Mouse (Mus musculus): ENCODE results near the gene Cib4. TPM values are rescaled to one million over a fixed set of nuclear protein-coding genes. Genes with fewer than 3 reads are reported as not detected.

The Cib4 gene
- polyA plus RNA-seq, 1 experiment from 2014 or later = not detected

DNA sequence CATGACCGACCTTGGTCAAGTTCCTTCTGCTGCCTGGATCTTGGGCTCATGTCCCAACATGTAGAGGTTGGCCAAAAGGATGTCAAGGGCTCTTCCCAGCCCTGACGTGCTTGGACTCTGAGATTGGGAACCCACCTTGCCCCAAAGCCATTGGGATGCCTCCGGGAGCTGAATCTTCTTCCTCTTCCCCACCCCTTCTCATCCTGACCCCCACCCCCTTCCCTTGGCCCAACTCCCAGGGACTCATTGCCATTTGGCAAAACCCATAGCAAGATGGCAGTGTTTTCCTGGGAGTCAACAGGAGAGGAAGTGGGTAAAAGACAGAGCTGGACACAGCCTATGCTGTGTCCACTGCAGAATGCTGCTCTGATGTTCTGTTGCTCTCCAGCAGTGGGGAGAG, 43.9 kb upstream of the Cib4 start:
- Histone ChIP-seq H3K27me3 (ENCODE audit: control insufficient read depth, insufficient read depth, low read length) (peaks cover 19% of the 10 kb centered on the region), H3K4me2 (ENCODE audit: low read depth, low read length, severe bottlenecking) (no peak overlapping the region), H3K27ac (ENCODE audit: low read depth, low read length) (no peak overlapping the region), H3K4me3 (ENCODE audit: low read depth, low read length) (no peak overlapping the region), H3K36me3 (ENCODE audit: control insufficient read depth, insufficient read depth, low read length) (no peaks in the 10 kb centered on the region), H3K4me1 (replicated peaks; ENCODE audit: control insufficient read depth, insufficient read depth, low read length) (peaks cover 5% of the 10 kb centered on the region), H3K9me3 (ENCODE audit: control insufficient read depth, low read length) (no peaks in the 10 kb centered on the region), H3K9ac (ENCODE audit: low read length) (no peak overlapping the region)
- no peak for ATAC-seq (replicated peaks; ENCODE audit: low FRiP score)
- WGBS = 66% methylated on average over 3 of the region's 3 CpGs
- no peak for DNase-seq (ENCODE audit: low spot score)

DNA sequence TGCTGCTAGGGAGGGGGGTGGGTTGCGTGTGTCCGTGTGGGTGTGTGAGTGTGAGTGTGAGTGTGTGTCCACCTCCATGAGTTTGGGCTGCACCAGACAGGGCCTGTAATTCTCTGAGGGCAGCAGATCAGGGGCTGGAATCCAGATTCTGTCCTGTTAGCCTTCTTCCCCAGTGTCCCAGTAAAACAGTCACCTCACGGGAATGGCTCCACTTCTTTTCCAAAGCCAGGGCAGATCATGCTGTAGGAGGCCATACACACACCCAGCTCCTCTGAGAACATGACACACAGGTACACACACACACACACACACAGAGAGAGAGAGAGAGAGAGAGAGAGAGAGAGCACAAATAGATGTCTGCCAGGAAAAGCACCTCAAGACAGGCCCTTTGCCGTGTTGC, 43.4 kb upstream of the Cib4 start:
- H3K36me3 ChIP-seq (ENCODE audit: control insufficient read depth, insufficient read depth, low read length) = no peaks in the 10 kb centered on the region
- H3K4me1 ChIP-seq (replicated peaks; ENCODE audit: control insufficient read depth, insufficient read depth, low read length) = peaks cover 5% of the 10 kb centered on the region
- peaks cover 19% of the 10 kb centered on the region for H3K27me3 ChIP-seq (ENCODE audit: control insufficient read depth, insufficient read depth, low read length)
- peak overlapping the region; percentile 95 for H3K4me2 ChIP-seq (ENCODE audit: low read depth, low read length, severe bottlenecking)
- ATAC-seq (replicated peaks; ENCODE audit: low FRiP score) = no peak
- no peaks in the 10 kb centered on the region for H3K9me3 ChIP-seq (ENCODE audit: control insufficient read depth, low read length)
- no peak overlapping the region for H3K27ac ChIP-seq (ENCODE audit: low read depth, low read length)
- H3K9ac ChIP-seq (ENCODE audit: low read length) = no peak overlapping the region
- peak overlapping the region; percentile 46 for H3K4me3 ChIP-seq (ENCODE audit: low read depth, low read length)
- DNase-seq (ENCODE audit: low spot score) = no peak
- 42% methylated on average over 4 of the region's 4 CpGs for WGBS

DNA sequence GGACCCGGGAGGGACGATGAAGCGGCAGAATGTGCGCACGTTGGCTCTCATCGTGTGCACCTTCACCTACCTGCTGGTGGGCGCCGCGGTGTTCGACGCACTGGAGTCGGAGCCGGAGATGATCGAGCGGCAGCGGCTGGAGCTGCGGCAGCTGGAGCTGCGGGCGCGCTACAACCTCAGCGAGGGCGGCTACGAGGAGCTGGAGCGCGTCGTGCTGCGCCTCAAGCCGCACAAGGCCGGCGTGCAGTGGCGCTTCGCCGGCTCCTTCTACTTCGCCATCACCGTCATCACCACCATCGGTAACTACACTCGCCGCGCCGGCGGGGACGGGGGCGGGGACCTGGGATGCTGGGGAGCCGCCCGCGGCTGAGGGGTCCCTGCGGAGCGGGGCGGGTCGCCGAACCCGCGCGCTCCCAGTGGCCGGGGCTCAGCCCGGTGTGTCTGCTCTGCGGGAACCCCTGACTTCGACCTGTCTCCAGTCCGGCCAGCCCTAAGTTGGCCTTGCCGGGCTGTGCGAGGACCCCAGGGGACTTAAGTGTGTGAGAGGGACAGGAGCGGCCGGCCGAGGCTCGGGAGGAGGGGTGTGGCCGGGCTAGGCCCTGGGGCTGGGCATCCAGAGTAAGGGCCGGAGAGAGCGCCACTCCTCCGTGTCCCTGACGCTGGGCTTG, 42.8 kb upstream of the Cib4 start:
- peaks cover 5% of the 10 kb centered on the region for H3K4me1 ChIP-seq (replicated peaks; ENCODE audit: control insufficient read depth, insufficient read depth, low read length)
- H3K4me3 ChIP-seq (ENCODE audit: low read depth, low read length) = peak overlapping the region; percentile 46
- peak overlapping the region; percentile 48 for H3K9ac ChIP-seq (ENCODE audit: low read length)
- H3K27me3 ChIP-seq (ENCODE audit: control insufficient read depth, insufficient read depth, low read length) = peaks cover 19% of the 10 kb centered on the region
- DNase-seq (ENCODE audit: low spot score) (peak; percentile 71), ATAC-seq (replicated peaks; ENCODE audit: low FRiP score) (peak; percentile 33; the same call in 1 of the 2 replicates)
- WGBS = under 1% methylated on average over 63 of the region's 70 CpGs
- no peaks in the 10 kb centered on the region for H3K9me3 ChIP-seq (ENCODE audit: control insufficient read depth, low read length)
- no peaks in the 10 kb centered on the region for H3K36me3 ChIP-seq (ENCODE audit: control insufficient read depth, insufficient read depth, low read length)
- peak overlapping the region; percentile 95 for H3K4me2 ChIP-seq (ENCODE audit: low read depth, low read length, severe bottlenecking)
- no peak overlapping the region for H3K27ac ChIP-seq (ENCODE audit: low read depth, low read length)

DNA sequence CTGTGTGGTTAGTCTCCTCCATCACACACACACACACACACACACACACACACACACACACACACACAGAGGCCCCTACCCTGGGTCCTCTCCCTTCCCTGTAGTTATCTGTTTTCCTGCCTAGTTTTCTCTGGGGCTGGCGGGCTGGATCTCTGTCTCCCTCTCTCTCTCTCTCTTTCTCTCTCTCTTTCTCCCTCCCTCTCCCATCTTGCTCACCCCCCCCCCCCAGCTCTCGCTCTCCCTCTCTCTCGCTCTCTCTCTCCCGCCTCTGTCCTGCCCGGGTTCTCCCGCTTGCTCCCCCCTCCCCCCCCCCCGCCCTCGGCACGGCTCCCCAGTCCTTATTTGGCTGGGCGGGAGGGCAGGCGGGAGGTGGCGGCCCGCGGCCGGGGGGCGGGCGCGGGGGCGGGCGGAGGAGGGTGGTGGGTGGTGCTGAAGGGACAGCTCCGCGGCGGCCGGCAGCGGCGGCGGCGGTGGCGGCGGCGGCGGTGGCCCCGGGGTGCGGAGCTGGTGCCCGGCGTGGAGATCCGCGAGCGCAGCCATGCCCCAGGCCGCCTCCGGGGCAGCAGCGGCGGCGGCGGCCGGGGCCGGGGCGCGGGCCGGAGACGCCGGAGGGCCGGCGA, 42.2 kb upstream of the Cib4 start, which contains the start of gene Kcnk3:
TSS of gene Kcnk3 (plus strand) at position 490 of the 620 bp plus-strand sequence.
- H3K9ac ChIP-seq (ENCODE audit: low read length) = peak within 1 kb of the TSS; percentile 48
- ATAC-seq (replicated peaks; ENCODE audit: low FRiP score) = no peak
- H3K27ac ChIP-seq (ENCODE audit: low read depth, low read length) = no peak within 1 kb of the TSS

DNA sequence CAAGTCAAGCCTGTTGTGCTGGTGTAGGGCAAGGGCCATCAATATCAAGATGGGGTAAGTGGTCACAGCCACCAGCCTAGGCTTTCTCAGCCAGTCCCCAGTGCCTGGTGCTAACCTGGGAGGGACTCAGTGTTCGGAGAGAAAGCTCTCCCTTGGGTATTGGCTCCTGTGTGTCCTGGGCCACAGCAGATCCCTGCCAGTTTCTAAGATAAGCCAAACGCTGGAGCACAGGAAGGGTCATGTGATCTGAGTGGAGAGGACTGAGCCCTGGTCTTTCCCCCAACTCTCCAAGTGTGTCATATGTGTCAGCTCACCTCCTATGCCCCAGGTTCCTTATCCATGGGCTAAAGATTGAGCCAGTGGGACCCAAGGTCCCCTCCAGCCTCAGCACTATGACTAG, 41.5 kb upstream of the Cib4 start:
- no peak overlapping the region for H3K4me2 ChIP-seq (ENCODE audit: low read depth, low read length, severe bottlenecking)
- DNase-seq (ENCODE audit: low spot score) (no peak), ATAC-seq (replicated peaks; ENCODE audit: low FRiP score) (no peak)
- H3K9ac ChIP-seq (ENCODE audit: low read length) = no peak overlapping the region
- peaks cover 19% of the 10 kb centered on the region for H3K27me3 ChIP-seq (ENCODE audit: control insufficient read depth, insufficient read depth, low read length)
- H3K4me3 ChIP-seq (ENCODE audit: low read depth, low read length) = no peak overlapping the region
- no peak overlapping the region for H3K27ac ChIP-seq (ENCODE audit: low read depth, low read length)
- 34% methylated on average over 2 of the region's 2 CpGs for WGBS
- H3K36me3 ChIP-seq (ENCODE audit: control insufficient read depth, insufficient read depth, low read length) = no peaks in the 10 kb centered on the region
- no peaks in the 10 kb centered on the region for H3K9me3 ChIP-seq (ENCODE audit: control insufficient read depth, low read length)
- H3K4me1 ChIP-seq (replicated peaks; ENCODE audit: control insufficient read depth, insufficient read depth, low read length) = peaks cover 5% of the 10 kb centered on the region

More for the DNA sequence above, 42.2 kb upstream of the Cib4 start, which contains the start of gene Kcnk3:
- DNase-seq (ENCODE audit: low spot score) = peak; percentile 85
- no peaks in the 10 kb centered on the region for H3K36me3 ChIP-seq (ENCODE audit: control insufficient read depth, insufficient read depth, low read length)
- peaks cover 19% of the 10 kb centered on the region for H3K27me3 ChIP-seq (ENCODE audit: control insufficient read depth, insufficient read depth, low read length)
- peaks cover 5% of the 10 kb centered on the region for H3K4me1 ChIP-seq (replicated peaks; ENCODE audit: control insufficient read depth, insufficient read depth, low read length)
- under 1% methylated on average over 30 of the region's 54 CpGs for WGBS
- peak within 1 kb of the TSS; percentile 95 for H3K4me2 ChIP-seq (ENCODE audit: low read depth, low read length, severe bottlenecking)
- H3K4me3 ChIP-seq (ENCODE audit: low read depth, low read length) = peak within 1 kb of the TSS; percentile 46
- no peaks in the 10 kb centered on the region for H3K9me3 ChIP-seq (ENCODE audit: control insufficient read depth, low read length)

DNA sequence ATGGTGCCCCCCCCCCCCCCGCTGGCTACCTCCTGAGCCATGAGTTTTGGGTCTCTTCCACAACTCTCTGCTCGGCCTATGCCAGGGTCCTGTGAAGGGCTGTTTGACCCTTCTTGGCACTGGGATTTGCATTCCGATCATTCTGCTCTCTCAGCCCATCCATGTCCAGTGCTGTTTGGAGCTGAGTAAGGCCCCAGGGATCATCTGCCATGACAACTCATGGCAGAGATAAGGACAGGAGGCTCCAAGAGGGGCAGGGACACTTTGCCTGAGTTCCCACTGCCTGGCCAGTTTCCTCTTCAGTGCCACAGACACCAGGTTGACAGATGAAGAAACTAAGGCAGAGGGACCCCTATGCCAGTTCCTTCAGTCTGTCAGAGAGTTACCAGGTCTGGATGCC, 41.0 kb upstream of the Cib4 start:
- Histone ChIP-seq H3K27me3 (ENCODE audit: control insufficient read depth, insufficient read depth, low read length) (peaks cover 19% of the 10 kb centered on the region), H3K9me3 (ENCODE audit: control insufficient read depth, low read length) (no peaks in the 10 kb centered on the region), H3K36me3 (ENCODE audit: control insufficient read depth, insufficient read depth, low read length) (no peaks in the 10 kb centered on the region), H3K4me1 (replicated peaks; ENCODE audit: control insufficient read depth, insufficient read depth, low read length) (peaks cover 5% of the 10 kb centered on the region), H3K27ac (ENCODE audit: low read depth, low read length) (no peak overlapping the region), H3K4me3 (ENCODE audit: low read depth, low read length) (no peak overlapping the region), H3K4me2 (ENCODE audit: low read depth, low read length, severe bottlenecking) (no peak overlapping the region), H3K9ac (ENCODE audit: low read length) (no peak overlapping the region)
- ATAC-seq (replicated peaks; ENCODE audit: low FRiP score) = no peak
- no peak for DNase-seq (ENCODE audit: low spot score)
- WGBS = 81% methylated on average over 2 of the region's 3 CpGs

DNA sequence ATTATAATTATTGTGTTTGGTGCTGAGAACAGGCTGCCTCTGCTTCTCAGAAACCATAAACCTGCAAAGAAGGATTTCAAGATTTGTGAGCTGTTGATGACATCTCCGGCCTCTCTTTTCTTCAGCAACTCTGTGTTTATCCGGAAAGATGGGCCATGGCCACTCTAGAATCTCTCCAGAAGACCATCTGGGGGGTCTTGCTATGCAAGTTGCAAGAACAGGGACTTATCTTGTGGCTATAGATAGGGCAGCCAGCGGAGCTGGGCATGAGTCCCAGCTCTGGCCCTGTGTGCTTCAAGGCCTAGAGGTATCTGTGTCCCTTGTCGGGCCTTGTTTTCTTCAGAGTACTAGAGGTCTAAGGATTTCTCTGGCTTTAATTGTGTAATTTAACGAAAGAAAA, 36.4 kb upstream of the Cib4 start:
- Histone ChIP-seq H3K4me3 (ENCODE audit: low read depth, low read length) (no peak overlapping the region), H3K4me1 (replicated peaks; ENCODE audit: control insufficient read depth, insufficient read depth, low read length) (no peaks in the 10 kb centered on the region), H3K27ac (ENCODE audit: low read depth, low read length) (no peak overlapping the region), H3K4me2 (ENCODE audit: low read depth, low read length, severe bottlenecking) (no peak overlapping the region), H3K27me3 (ENCODE audit: control insufficient read depth, insufficient read depth, low read length) (peaks cover 2% of the 10 kb centered on the region; the same call in 1 of the 2 replicates), H3K9ac (ENCODE audit: low read length) (no peak overlapping the region), H3K36me3 (ENCODE audit: control insufficient read depth, insufficient read depth, low read length) (no peaks in the 10 kb centered on the region), H3K9me3 (ENCODE audit: control insufficient read depth, low read length) (no peaks in the 10 kb centered on the region)
- no peak for ATAC-seq (replicated peaks; ENCODE audit: low FRiP score)
- no peak for DNase-seq (ENCODE audit: low spot score)
- WGBS = 85% methylated on average over 5 of the region's 5 CpGs

DNA sequence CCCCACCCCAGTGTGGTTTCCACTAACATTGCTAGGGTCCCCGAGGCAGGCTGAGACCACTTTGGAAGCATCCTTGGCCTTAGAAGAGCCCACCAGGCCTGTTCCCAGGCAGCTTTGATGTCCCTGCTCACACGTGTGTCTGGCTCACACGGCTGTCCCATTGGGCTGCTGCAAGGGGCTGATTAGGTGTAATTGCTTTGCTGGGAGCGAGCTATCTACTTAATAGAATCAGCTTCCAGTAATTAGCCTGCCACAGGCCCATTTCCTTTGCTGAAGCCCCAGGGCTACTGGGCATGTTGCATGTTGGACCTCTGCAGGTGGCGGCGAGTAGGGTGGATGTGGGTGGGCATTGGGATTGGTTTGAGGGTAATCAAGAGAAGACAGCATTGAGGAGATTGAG, 35.1 kb upstream of the Cib4 start:
- Histone ChIP-seq H3K9ac (ENCODE audit: low read length) (no peak overlapping the region), H3K27ac (ENCODE audit: low read depth, low read length) (no peak overlapping the region), H3K27me3 (ENCODE audit: control insufficient read depth, insufficient read depth, low read length) (no peaks in the 10 kb centered on the region), H3K9me3 (ENCODE audit: control insufficient read depth, low read length) (no peaks in the 10 kb centered on the region), H3K4me1 (replicated peaks; ENCODE audit: control insufficient read depth, insufficient read depth, low read length) (no peaks in the 10 kb centered on the region), H3K36me3 (ENCODE audit: control insufficient read depth, insufficient read depth, low read length) (no peaks in the 10 kb centered on the region), H3K4me2 (ENCODE audit: low read depth, low read length, severe bottlenecking) (no peak overlapping the region), H3K4me3 (ENCODE audit: low read depth, low read length) (no peak overlapping the region)
- 67% methylated on average over 6 of the region's 6 CpGs for WGBS
- DNase-seq (ENCODE audit: low spot score) = no peak
- ATAC-seq (replicated peaks; ENCODE audit: low FRiP score) = no peak

All from forebrain, embryonic 11.5 days (tissue).